Mouse (Mus musculus) CH12.LX (cell line): ENCODE data around the gene Gatb. TPM values are rescaled to one million over a fixed set of nuclear protein-coding genes. Genes with fewer than 3 reads are reported as not detected.

Source experiments
- DNase-seq: peaks from one replicate; pipeline ENCODE4 v3.0.0-alpha.2; 2013; ENCODE audit errors: extremely low read depth
- H3K27ac ChIP-seq: 2 replicates; pipeline ENCODE4 v1.5.1; 2012; ENCODE audit warnings: low read depth, mild to moderate bottlenecking, control low read depth, moderate library complexity; ENCODE audit not compliant: insufficient read depth
- H3K27me3 ChIP-seq: replicated peaks from 2 replicates; pipeline ENCODE3; 2012; ENCODE audit warnings: inconsistent platforms
- H3K36me3 ChIP-seq, 2 experiments: replicated peaks in 1 of 2; 2 replicates each; pipeline versions ENCODE3 to v1.6.1; 2012; ENCODE audit warnings: inconsistent platforms in 1 of 2, low read length in 1 of 2, mild to moderate bottlenecking in 1 of 2, mixed read lengths in 1 of 2, moderate library complexity in 1 of 2; ENCODE audit not compliant: control insufficient read depth in 1 of 2, insufficient read depth in 1 of 2
- H3K4me1 ChIP-seq, 2 experiments: 2 replicates each; pipeline ENCODE4 v1.6.1; 2012; ENCODE audit warnings: inconsistent platforms in 1 of 2, moderate library complexity in 1 of 2; ENCODE audit not compliant: insufficient read depth in 2 of 2, control insufficient read depth in 1 of 2
- H3K4me2 ChIP-seq: 2 replicates; pipeline ENCODE4 v1.6.1; 2012; ENCODE audit warnings: low read depth, mild to moderate bottlenecking, control low read depth; ENCODE audit not compliant: poor library complexity, insufficient read depth, severe bottlenecking
- H3K4me3 ChIP-seq, 3 experiments: fragments of 150-350 bp in 1 of 3; sonication (generic) in 1 of 3; replicated peaks in 1 of 3; 2 replicates each; pipeline versions ENCODE3 to v1.5.1; 2011 to 2012; ENCODE audit warnings: low read depth in 2 of 3, low read length in 2 of 3, mild to moderate bottlenecking in 2 of 3, moderate library complexity in 2 of 3, control low read depth in 1 of 3, improper control_type of control experiment in 1 of 3, inconsistent platforms in 1 of 3, mixed read lengths in 1 of 3; ENCODE audit not compliant: poor library complexity in 1 of 3
- H3K79me2 ChIP-seq: replicated peaks from 2 replicates; pipeline ENCODE4 v1.6.1; 2012; ENCODE audit warnings: mild to moderate bottlenecking, moderate library complexity; ENCODE audit not compliant: control insufficient read depth, poor library complexity, insufficient read depth, severe bottlenecking; ENCODE audit errors: extremely low read depth
- H3K9ac ChIP-seq: 2 replicates; pipeline ENCODE4 v1.6.1; 2012; ENCODE audit warnings: low read depth, mild to moderate bottlenecking, control low read depth, moderate library complexity; ENCODE audit not compliant: insufficient read depth
- H3K9me3 ChIP-seq: replicated peaks from 2 replicates; pipeline ENCODE3; 2012; ENCODE audit warnings: low read length, inconsistent platforms, mixed read lengths
- CTCF ChIP-seq, 2 experiments: IDR thresholded peaks in 1 of 2; conservative IDR thresholded peaks in 1 of 2; 2 replicates each; pipeline ENCODE4 v1.5.1; 2011 to 2012; ENCODE audit warnings: low read depth in 2 of 2, low read length in 2 of 2, improper control_type of control experiment in 1 of 2, inconsistent platforms in 1 of 2, mild to moderate bottlenecking in 1 of 2, moderate library complexity in 1 of 2
- ETS1 ChIP-seq: conservative IDR thresholded peaks from 2 replicates; pipeline ENCODE4 v1.6.1; 2012; ENCODE audit warnings: low read depth, mild to moderate bottlenecking, inconsistent platforms, low read length, improper control_type of control experiment, moderate library complexity
- HCFC1 ChIP-seq: IDR thresholded peaks from 2 replicates; pipeline ENCODE4 v1.6.1; 2012; ENCODE audit warnings: low read depth, mild to moderate bottlenecking, inconsistent platforms, low read length, improper control_type of control experiment
- JUN ChIP-seq: IDR thresholded peaks from 2 replicates; pipeline ENCODE4 v1.6.1; 2011; ENCODE audit warnings: low read depth, mild to moderate bottlenecking, low read length, improper control_type of control experiment, moderate library complexity; ENCODE audit not compliant: insufficient read depth
- JUND ChIP-seq: conservative IDR thresholded peaks from 2 replicates; pipeline ENCODE4 v1.6.1; 2011; ENCODE audit warnings: low read depth, low read length, improper control_type of control experiment
- MAFK ChIP-seq: IDR thresholded peaks from 2 replicates; pipeline ENCODE4 v1.6.1; 2011; ENCODE audit warnings: low read length, improper control_type of control experiment; ENCODE audit not compliant: insufficient replicate concordance
- MAZ ChIP-seq: IDR thresholded peaks from 2 replicates; pipeline ENCODE4 v1.6.1; 2012; ENCODE audit warnings: low read depth, mild to moderate bottlenecking, inconsistent platforms, low read length, improper control_type of control experiment, moderate library complexity
- MEF2A ChIP-seq: IDR thresholded peaks from 2 replicates; pipeline ENCODE4 v1.6.1; 2014; ENCODE audit warnings: low read depth, mild to moderate bottlenecking, inconsistent platforms, low read length, improper control_type of control experiment, borderline replicate concordance
- NELFE ChIP-seq: IDR thresholded peaks from 2 replicates; pipeline ENCODE4 v1.6.1; 2011; ENCODE audit warnings: low read depth, low read length, improper control_type of control experiment
- POLR2A ChIP-seq: IDR thresholded peaks from 2 replicates; pipeline ENCODE4 v1.6.1; 2011; ENCODE audit warnings: low read depth, mild to moderate bottlenecking, improper control_type of control experiment, low read length
- RCOR1 ChIP-seq: conservative IDR thresholded peaks from 2 replicates; pipeline ENCODE4 v1.6.1; 2012; ENCODE audit warnings: low read depth, mild to moderate bottlenecking, inconsistent platforms, low read length, improper control_type of control experiment
- SIN3A ChIP-seq: IDR thresholded peaks from 2 replicates; pipeline ENCODE4 v1.6.1; 2012; ENCODE audit warnings: low read length, improper control_type of control experiment, inconsistent platforms
- SMC3 ChIP-seq: IDR thresholded peaks from 2 replicates; pipeline ENCODE4 v1.6.1; 2011; ENCODE audit warnings: low read depth, low read length, improper control_type of control experiment
- TBP ChIP-seq: conservative IDR thresholded peaks from 2 replicates; pipeline ENCODE4 v1.6.1; 2011; ENCODE audit warnings: low read depth, low read length, improper control_type of control experiment
- TCF12 ChIP-seq: IDR thresholded peaks from 2 replicates; pipeline ENCODE4 v1.6.1; 2014; ENCODE audit warnings: low read depth, mild to moderate bottlenecking, inconsistent platforms, low read length, improper control_type of control experiment
- UBTF ChIP-seq: IDR thresholded peaks from 2 replicates; pipeline ENCODE4 v1.6.1; 2012; ENCODE audit warnings: low read depth, mild to moderate bottlenecking, inconsistent platforms, low read length, improper control_type of control experiment, moderate library complexity
- ZMIZ1 ChIP-seq: IDR thresholded peaks from 2 replicates; pipeline ENCODE4 v1.6.1; 2012; ENCODE audit warnings: low read depth, mild to moderate bottlenecking, inconsistent platforms, low read length, improper control_type of control experiment
- dilution Hi-C: fragments of 300-500 bp; cut with MboI; formaldehyde crosslinking; loops from 2 replicates; pipeline ENCODE4 v1.14.3; 2020; ENCODE audit warnings: low sequenced_read_pairs; ENCODE audit not compliant: extremely low pct_unique_long_range_greater_than_20kb, extremely low pct_ligation_motif_present
- in situ Hi-C: fragments of 300-500 bp; cut with MboI; formaldehyde crosslinking; loops from 3 replicates; pipeline ENCODE4 v1.14.3; 2019; ENCODE audit warnings: low sequenced_read_pairs, low pct_ligation_motif_present, low pct_unique_long_range_greater_than_20kb, mixed read lengths
- polyA plus RNA-seq: library from polyadenylated mRNA; unstranded; fragments of >175 nt; gene quantifications from 2 replicates; pipeline ENCODE4 v1.2.1, GENCODE M21; 2012; ENCODE audit warnings: low read depth; ENCODE audit not compliant: insufficient read length
- total RNA-seq, 2 experiments: library from RNA; depleted of rRNA; stranded (reverse); fragments of 300-350 nt in 1 of 2; fragments of >200 nt in 1 of 2; gene quantifications; 2 replicates each; pipeline ENCODE4 v1.2.3; 2012 to 2014

Gene Gatb
- total and polyA plus RNA-seq, 3 experiments: 27.4 to 39.8 (median 31.9) TPM

- H3K27ac ChIP-seq: no peak overlapping the region
- TF ChIP-seq MAFK (no peak), SMC3 (no peak), ETS1 (no peak), TBP (no peak), CTCF (conservative IDR thresholded peaks at IDR 0.05 in 1 of 2, IDR thresholded peaks at IDR 0.05 in 1 of 2; ENCODE audit: low read depth in 2 of 2, low read length in 2 of 2) (no peak), HCFC1 (no peak), RCOR1 (no peak), JUN (no peak), MEF2A (no peak), POLR2A (no peak)
- no peak overlapping the region for H3K4me2 ChIP-seq
- dilution Hi-C loops (no loop called here), in situ Hi-C loops (no loop called here)
- H3K4me3 ChIP-seq: no peak overlapping the region
- H3K4me1 ChIP-seq: no peaks in the 10 kb centered on the region
- no peaks in the 10 kb centered on the region for H3K9me3 ChIP-seq
- H3K27me3 ChIP-seq: no peaks in the 10 kb centered on the region
- H3K9ac ChIP-seq: no peak overlapping the region
- H3K36me3 ChIP-seq: peaks cover 36 to 73% of the 10 kb centered on the region in 2 experiments
- no peaks in the 10 kb centered on the region for H3K79me2 ChIP-seq
- DNase-seq: no peak
These were observed 8.8 kb downstream of the Gatb start for GRCm38 (mm10) chr3:85582726-85583125.

GRCm38 (mm10) chr3:85583194-85583593 is 9.3 kb downstream of the Gatb start:
- H3K27ac ChIP-seq: no peak overlapping the region
- H3K4me3 ChIP-seq: no peak overlapping the region
- no peak overlapping the region for H3K9ac ChIP-seq
- in situ Hi-C loops: no loop called here
- no peaks in the 10 kb centered on the region for H3K79me2 ChIP-seq
- H3K4me1 ChIP-seq: no peaks in the 10 kb centered on the region
- no peak for TF ChIP-seq MAZ
- TF ChIP-seq UBTF: no peak
- TF ChIP-seq SMC3: no peak
- DNase-seq: no peak
- no peaks in the 10 kb centered on the region for H3K9me3 ChIP-seq
- no peak overlapping the region for H3K4me2 ChIP-seq
- no peaks in the 10 kb centered on the region for H3K27me3 ChIP-seq
- H3K36me3 ChIP-seq: peaks cover 32 to 68% of the 10 kb centered on the region in 2 experiments
- dilution Hi-C loops: no loop called here

GRCm38 (mm10) chr3:85584966-85585365 is 11.0 kb downstream of the Gatb start:
- H3K4me1 ChIP-seq: no peaks in the 10 kb centered on the region
- no peaks in the 10 kb centered on the region; the same call in 1 of the 2 replicates for H3K79me2 ChIP-seq
- TF ChIP-seq SIN3A (no peak), NELFE (no peak), TBP (no peak), MAFK (no peak), ZMIZ1 (no peak), JUND (no peak), TCF12 (no peak), SMC3 (no peak), UBTF (no peak)
- H3K27ac ChIP-seq: no peak overlapping the region
- dilution Hi-C loops: no loop called here
- DNase-seq: no peak
- in situ Hi-C loops: no loop called here
- no peak overlapping the region for H3K4me3 ChIP-seq
- H3K9ac ChIP-seq: no peak overlapping the region
- no peaks in the 10 kb centered on the region for H3K9me3 ChIP-seq
- H3K4me2 ChIP-seq: no peak overlapping the region
- peaks cover 31 to 77% of the 10 kb centered on the region in 2 experiments for H3K36me3 ChIP-seq
- H3K27me3 ChIP-seq: no peaks in the 10 kb centered on the region
